Mouse (Mus musculus): Measurements from ENCODE around the gene Khdc1a. TPM values are rescaled to one million over a fixed set of nuclear protein-coding genes. Genes with fewer than 3 reads are reported as not detected.

The Khdc1a gene
- total RNA-seq (2023): not detected

DNA sequence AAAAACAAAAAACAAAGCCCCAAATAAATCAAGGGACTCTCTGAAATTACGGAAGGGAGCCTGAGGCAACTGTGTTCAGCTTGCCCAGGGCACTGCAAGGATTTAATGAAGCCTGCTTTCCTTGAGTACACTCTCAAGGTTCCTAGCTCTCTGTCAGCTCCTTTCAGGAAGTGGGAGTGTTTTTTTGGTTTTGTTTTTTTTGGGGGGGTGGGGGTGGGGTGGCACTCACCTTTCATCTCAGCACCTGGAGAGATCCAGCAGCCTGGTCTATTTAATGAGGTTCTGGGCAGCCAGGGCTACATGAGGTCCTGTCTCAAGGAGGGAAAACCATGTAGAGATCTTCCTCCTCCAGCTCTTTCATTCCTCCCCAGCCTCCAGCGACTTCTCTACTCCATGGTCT is at the start of gene Khdc1a:
Gene Khdc1a (plus strand): TSS at position 301 of the 400 bp plus-strand sequence.

DNA sequence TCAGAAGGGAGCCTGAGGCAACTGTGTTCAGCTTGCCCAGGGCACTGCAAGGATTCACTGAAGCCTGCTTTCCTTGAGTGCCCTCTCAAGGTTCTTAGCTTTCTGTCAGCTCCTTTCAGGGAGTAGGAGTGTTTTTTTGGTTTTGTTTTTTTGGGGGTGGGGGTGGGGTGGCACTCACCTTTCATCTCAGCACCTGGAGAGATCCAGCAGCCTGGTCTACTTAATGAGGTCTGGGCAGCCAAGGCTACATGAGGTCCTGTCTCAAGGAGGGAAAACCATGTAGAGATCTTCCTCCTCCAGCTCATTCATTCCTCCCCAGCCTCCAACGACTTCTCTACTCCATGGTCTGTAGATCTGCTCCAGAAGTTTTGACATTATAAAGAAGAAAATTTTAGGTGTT is 18.6 kb downstream of the Khdc1a start, which contains the start of gene Khdc1c:
Gene Khdc1c (plus strand): TSS at position 301 of the 400 bp plus-strand sequence.

DNA sequence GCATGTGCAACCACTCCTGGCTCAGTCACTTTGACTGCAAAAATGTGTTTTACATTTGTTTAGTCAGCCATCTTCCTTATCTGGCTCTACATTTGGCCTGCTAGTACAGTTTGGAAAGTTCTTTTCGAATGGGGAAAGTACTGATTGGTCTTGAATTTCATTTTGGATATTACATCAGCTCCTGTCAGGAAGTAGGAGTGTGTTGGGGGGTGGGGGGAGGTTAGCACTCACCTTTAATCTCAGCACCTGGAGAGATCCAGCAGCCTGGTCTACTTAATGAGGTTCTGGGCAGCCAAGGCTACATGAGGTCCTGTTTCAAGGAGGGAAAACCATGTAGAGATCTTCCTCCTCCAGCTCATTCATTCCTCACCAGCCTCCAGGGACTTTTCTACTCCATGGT is 33.8 kb downstream of the Khdc1a start, which contains the start of gene Khdc1b:
Gene Khdc1b (plus strand): TSS at position 301 of the 400 bp plus-strand sequence.

Other genes starting within 250 kb of the Khdc1a start
- gene Tmem14a, start 131.1 kb upstream of the Khdc1a start, total RNA-seq (2023): under 1 TPM in 1 of 2 experiments, not detected in 1; 0.60 TPM
- under 1 TPM in 1 of 2 experiments, not detected in 1; 0.97 TPM for gene Gsta3, start 109.1 kb upstream of the Khdc1a start, total RNA-seq (2023)
- gene Khdc1c, start 18.7 kb downstream of the Khdc1a start, total RNA-seq (2023): not detected
- gene Khdc1b, start 33.9 kb downstream of the Khdc1a start, total RNA-seq (2023): not detected

Measured in neutrophil, adult 83 days (primary cell).